ENCODE assay signal across 13 mouse cellular contexts in genomic region chr10:127094382-127094802, GRCm38 (mm10). TPM values are rescaled to one million over a fixed set of nuclear protein-coding genes. Genes with fewer than 3 reads are reported as not detected.
DNase-seq lines count a peak whose midpoint lies in the region; ATAC-seq and TF ChIP-seq lines count a peak whose summit lies in the region.
"Had no signal": no experiment of that assay in that cellular context is flagged by ENCODE, and none has a peak within 500 bp of the region (broad histone marks: within the 10 kb centered on the region; RNA-seq: fewer than 3 reads in every experiment).

No protein-coding gene starts in this region.

- TF ChIP-seq CTCF in olfactory bulb, adult 2 months (IDR thresholded peaks at IDR 0.05; ENCODE audit: insufficient read depth, low read depth, low read length) = no peak

- TF ChIP-seq POLR2A in olfactory bulb, adult 2 months (IDR thresholded peaks at IDR 0.05; ENCODE audit: insufficient read depth, low read depth, low read length) = no peak

- DNase-seq in heart, adult 11 months = peak; percentile 91
- no peak for DNase-seq in heart, postnatal 25 days (ENCODE audit: low spot score)
- no peak for DNase-seq in midbrain, embryonic 11.5 days (ENCODE audit: low spot score, missing footprints)
- no peak for DNase-seq in spleen, postnatal 10 days (ENCODE audit: low spot score in 2 of 2)
- DNase-seq: right cerebral cortex, adult 18-20 months; thymus, postnatal 4 days had no signal

- H3K9ac ChIP-seq in midbrain, embryonic 13.5 days (replicated peaks) = no peak overlapping the region
- no peak overlapping the region for H3K9ac ChIP-seq in midbrain, embryonic 11.5 days (ENCODE audit: low read length)
- no peak overlapping the region for H3K9ac ChIP-seq in hindbrain, embryonic 16.5 days (ENCODE audit: low read depth, low read length)
- H3K9ac ChIP-seq: embryonic facial prominence, embryonic 12.5 days had no signal

- WGBS in midbrain, embryonic 13.5 days = 47% methylated on average over 7 of the region's 7 CpGs
- 69% methylated on average over 7 of the region's 7 CpGs for WGBS in midbrain, embryonic 11.5 days
- 32% methylated on average over 7 of the region's 7 CpGs for WGBS in hindbrain, embryonic 16.5 days
- 6% methylated on average over 7 of the region's 7 CpGs for WGBS in olfactory bulb, adult 2 months

- H3K4me1 ChIP-seq in midbrain, embryonic 13.5 days (replicated peaks) = peaks cover 31% of the 10 kb centered on the region
- peaks cover 8% of the 10 kb centered on the region for H3K4me1 ChIP-seq in midbrain, embryonic 11.5 days (ENCODE audit: control insufficient read depth, insufficient read depth, low read length)
- peaks cover 30% of the 10 kb centered on the region for H3K4me1 ChIP-seq in hindbrain, embryonic 16.5 days (ENCODE audit: control insufficient read depth, insufficient read depth, low read depth, low read length)
- H3K4me1 ChIP-seq in olfactory bulb, adult 2 months (ENCODE audit: control insufficient read depth, insufficient read depth, low read length) = peaks cover 72% of the 10 kb centered on the region

- no peak overlapping the region for H3K4me2 ChIP-seq in midbrain, embryonic 13.5 days (replicated peaks)
- no peak overlapping the region for H3K4me2 ChIP-seq in midbrain, embryonic 11.5 days
- no peak overlapping the region for H3K4me2 ChIP-seq in hindbrain, embryonic 16.5 days (ENCODE audit: low read length)
- H3K4me2 ChIP-seq: embryonic facial prominence, embryonic 12.5 days had no signal

- H3K36me3 ChIP-seq in midbrain, embryonic 13.5 days = peaks cover 81% of the 10 kb centered on the region
- H3K36me3 ChIP-seq in midbrain, embryonic 11.5 days (ENCODE audit: control insufficient read depth, insufficient read depth, low read length) = no peaks in the 10 kb centered on the region; the same call in 1 of the 2 replicates
- peaks cover 43% of the 10 kb centered on the region for H3K36me3 ChIP-seq in hindbrain, embryonic 16.5 days (ENCODE audit: control insufficient read depth, insufficient read depth, low read length)

- peak overlapping the region; percentile 44; the same call in 1 of the 2 replicates for H3K27ac ChIP-seq in midbrain, embryonic 13.5 days
- no peak overlapping the region for H3K27ac ChIP-seq in midbrain, embryonic 11.5 days (ENCODE audit: low read depth, low read length)
- H3K27ac ChIP-seq in hindbrain, embryonic 16.5 days (ENCODE audit: low read depth, low read length) = peak overlapping the region; percentile 54; the same call in 1 of the 2 replicates
- peak overlapping the region; percentile 35; the same call in 1 of the 2 replicates for H3K27ac ChIP-seq in olfactory bulb, adult 2 months (ENCODE audit: insufficient read depth, low read depth, low read length)
- H3K27ac ChIP-seq: embryonic facial prominence, embryonic 12.5 days had no signal

- H3K4me3 ChIP-seq in midbrain, embryonic 13.5 days (replicated peaks) = no peak overlapping the region
- no peak overlapping the region for H3K4me3 ChIP-seq in midbrain, embryonic 11.5 days (ENCODE audit: low read depth, low read length)
- no peak overlapping the region for H3K4me3 ChIP-seq in hindbrain, embryonic 16.5 days (ENCODE audit: low read length)
- H3K4me3 ChIP-seq in olfactory bulb, adult 2 months (ENCODE audit: insufficient read depth, low read depth, low read length) = no peak overlapping the region
- H3K4me3 ChIP-seq: embryonic facial prominence, embryonic 12.5 days; megakaryocyte, embryonic 14.5 days had no signal

- intact Hi-C loops in heart, postnatal 25 days (cut with DNase I) = no loop called here

- H3K27me3 ChIP-seq in midbrain, embryonic 13.5 days = peaks cover 40% of the 10 kb centered on the region
- peaks cover 34% of the 10 kb centered on the region for H3K27me3 ChIP-seq in midbrain, embryonic 11.5 days (ENCODE audit: control insufficient read depth, insufficient read depth, low read length)
- H3K27me3 ChIP-seq in hindbrain, embryonic 16.5 days (replicated peaks; ENCODE audit: control insufficient read depth, insufficient read depth, low read length) = peaks cover 14% of the 10 kb centered on the region
- H3K27me3 ChIP-seq: megakaryocyte, embryonic 14.5 days had no signal

- no peak for ATAC-seq in midbrain, embryonic 13.5 days
- no peak for ATAC-seq in midbrain, embryonic 11.5 days (ENCODE audit: low FRiP score)
- 0 out of 2 replicates have a peak, but pooled peaks have one; percentile 15 for ATAC-seq in hindbrain, embryonic 16.5 days
- ATAC-seq in inflammation-experienced regulatory T-cells, adult 6 months = no peak
- ATAC-seq: intestine, postnatal 0 days had no signal

- H3K9me3 ChIP-seq in midbrain, embryonic 13.5 days = no peaks in the 10 kb centered on the region
- H3K9me3 ChIP-seq in midbrain, embryonic 11.5 days (ENCODE audit: control insufficient read depth, low read length) = no peaks in the 10 kb centered on the region
- no peaks in the 10 kb centered on the region for H3K9me3 ChIP-seq in hindbrain, embryonic 16.5 days (ENCODE audit: control insufficient read depth, low read length)
- H3K9me3 ChIP-seq: embryonic facial prominence, embryonic 12.5 days had no signal

RNA-seq across cellular contexts. Expression of gene Agap2, which starts 19.3 kb away (rescaled TPM):
- 1 to 10 TPM; 5.9 to 7.3 TPM for total RNA-seq in heart, postnatal 25 days (2021)
- polyA plus RNA-seq in midbrain, embryonic 13.5 days (2015; fragmentation: Nextera tagmentation; extraction: Ambion mirVana) = 2.8 and 3.3 TPM in 2 replicates
- 0.66 and 0.89 TPM in 2 replicates for polyA plus RNA-seq in midbrain, embryonic 11.5 days (2014; fragmentation: Nextera tagmentation; extraction: Ambion mirVana)
- 3.4 and 4.2 TPM in 2 replicates for polyA plus RNA-seq in hindbrain, embryonic 16.5 days (2015; fragmentation: Nextera tagmentation; extraction: Ambion mirVana)
- polyA plus RNA-seq in olfactory bulb, adult 2 months (2012; ENCODE audit: insufficient read depth, insufficient read length, low replicate concordance, missing spikeins) = 219 TPM in 1 of 2 replicates, not detected in the other
- polyA plus RNA-seq in inflammation-experienced regulatory T-cells, adult 6 months (2017; shearing (Covaris generic)) = 10 to 100 TPM; 25.9 to 32.1 (median 31.2) TPM

RNA-seq across cellular contexts. Expression of gene Tspan31, which starts 24.3 kb away (rescaled TPM):
- total RNA-seq in heart, postnatal 25 days (2021) = 10 to 100 TPM; 43.4 to 47.4 TPM
- polyA plus RNA-seq in midbrain, embryonic 13.5 days (2015; fragmentation: Nextera tagmentation; extraction: Ambion mirVana) = 136 and 138 TPM in 2 replicates
- polyA plus RNA-seq in midbrain, embryonic 11.5 days (2014; fragmentation: Nextera tagmentation; extraction: Ambion mirVana) = 98.6 and 117 TPM in 2 replicates
- polyA plus RNA-seq in hindbrain, embryonic 16.5 days (2015; fragmentation: Nextera tagmentation; extraction: Ambion mirVana) = 123 TPM in 2 replicates
- not detected in 2 replicates for polyA plus RNA-seq in olfactory bulb, adult 2 months (2012; ENCODE audit: insufficient read depth, insufficient read length, low replicate concordance, missing spikeins)
- 100 to 1,000 TPM in 2 of 3 experiments, 10 to 100 TPM in 1; 97.8 to 134 (median 127) TPM for polyA plus RNA-seq in inflammation-experienced regulatory T-cells, adult 6 months (2017; shearing (Covaris generic))

RNA-seq across cellular contexts. Expression of gene Os9, which starts 26.5 kb away (rescaled TPM):
- 10 to 100 TPM; 25.0 to 25.1 TPM for total RNA-seq in heart, postnatal 25 days (2021)
- 134 and 138 TPM in 2 replicates for polyA plus RNA-seq in midbrain, embryonic 13.5 days (2015; fragmentation: Nextera tagmentation; extraction: Ambion mirVana)
- 43.1 and 49.7 TPM in 2 replicates for polyA plus RNA-seq in midbrain, embryonic 11.5 days (2014; fragmentation: Nextera tagmentation; extraction: Ambion mirVana)
- polyA plus RNA-seq in hindbrain, embryonic 16.5 days (2015; fragmentation: Nextera tagmentation; extraction: Ambion mirVana) = 135 and 138 TPM in 2 replicates
- polyA plus RNA-seq in olfactory bulb, adult 2 months (2012; ENCODE audit: insufficient read depth, insufficient read length, low replicate concordance, missing spikeins) = 124 TPM in 1 of 2 replicates, not detected in the other
- 10 to 100 TPM; 61.9 to 81.5 (median 75.8) TPM for polyA plus RNA-seq in inflammation-experienced regulatory T-cells, adult 6 months (2017; shearing (Covaris generic))

RNA-seq across cellular contexts. Expression of gene Cdk4, which starts 31.1 kb away (rescaled TPM):
- 10 to 100 TPM; 76.1 to 83.3 TPM for total RNA-seq in heart, postnatal 25 days (2021)
- polyA plus RNA-seq in midbrain, embryonic 13.5 days (2015; fragmentation: Nextera tagmentation; extraction: Ambion mirVana) = 1,636 and 1,639 TPM in 2 replicates
- polyA plus RNA-seq in midbrain, embryonic 11.5 days (2014; fragmentation: Nextera tagmentation; extraction: Ambion mirVana) = 2,818 and 2,848 TPM in 2 replicates
- polyA plus RNA-seq in hindbrain, embryonic 16.5 days (2015; fragmentation: Nextera tagmentation; extraction: Ambion mirVana) = 669 and 724 TPM in 2 replicates
- polyA plus RNA-seq in olfactory bulb, adult 2 months (2012; ENCODE audit: insufficient read depth, insufficient read length, low replicate concordance, missing spikeins) = not detected in 2 replicates
- polyA plus RNA-seq in inflammation-experienced regulatory T-cells, adult 6 months (2017; shearing (Covaris generic)) = 100 to 1,000 TPM; 284 to 347 (median 295) TPM

RNA-seq across cellular contexts. Expression of gene March9, which starts 34.4 kb away (rescaled TPM):
- 1 to 10 TPM; 2.3 to 2.5 TPM for total RNA-seq in heart, postnatal 25 days (2021)
- 5.6 and 6.4 TPM in 2 replicates for polyA plus RNA-seq in midbrain, embryonic 13.5 days (2015; fragmentation: Nextera tagmentation; extraction: Ambion mirVana)
- polyA plus RNA-seq in midbrain, embryonic 11.5 days (2014; fragmentation: Nextera tagmentation; extraction: Ambion mirVana) = 3.2 and 3.7 TPM in 2 replicates
- polyA plus RNA-seq in hindbrain, embryonic 16.5 days (2015; fragmentation: Nextera tagmentation; extraction: Ambion mirVana) = 5.2 and 6.0 TPM in 2 replicates
- not detected in 2 replicates for polyA plus RNA-seq in olfactory bulb, adult 2 months (2012; ENCODE audit: insufficient read depth, insufficient read length, low replicate concordance, missing spikeins)
- polyA plus RNA-seq in inflammation-experienced regulatory T-cells, adult 6 months (2017; shearing (Covaris generic)) = under 1 TPM; 0.35 to 0.84 (median 0.72) TPM
